Mouse (Mus musculus): ENCODE measurements around the gene Slc19a1. TPM values are rescaled to one million over a fixed set of nuclear protein-coding genes. Genes with fewer than 3 reads are reported as not detected.
A peak's percentile ranks its signal among the peaks of the same experiment; 100 is the strongest.

Gene Slc19a1
- polyA plus RNA-seq, 2 experiments: 13.6 to 19.3 TPM

- H3K4me1 ChIP-seq (replicated peaks; ENCODE audit: control insufficient read depth in 2 of 2, insufficient read depth in 2 of 2, low read length in 1 of 2): peaks cover 0 to 10% of the 10 kb centered on the region in 2 experiments; a peak in 2 of 4 replicates
- WGBS (ENCODE audit: insufficient replicate concordance): 51% methylated on average over 8 of the region's 8 CpGs
- no peak overlapping the region for H3K27ac ChIP-seq
These were observed 24.5 kb upstream of the Slc19a1 start for GRCm38 (mm10) chr10:77007433-77008108.

GRCm38 (mm10) chr10:77008109-77008561 lies 23.9 kb upstream of the Slc19a1 start:
- DNase-seq (ENCODE audit: low read depth in 3 of 3, low spot score in 3 of 3) (no peak), ATAC-seq (ENCODE audit: insufficient read depth) (no peak)
- Histone ChIP-seq H3K9ac (replicated peaks) (no peak overlapping the region), H3K27ac (no peak overlapping the region), H3K4me1 (replicated peaks; ENCODE audit: control insufficient read depth in 2 of 2, insufficient read depth in 2 of 2, low read length in 1 of 2) (peaks cover 0 to 10% of the 10 kb centered on the region in 2 experiments; a peak in 2 of 4 replicates), H3K36me3 (replicated peaks; ENCODE audit: control insufficient read depth, insufficient read depth, low read depth) (no peaks in the 10 kb centered on the region), H3K9me3 (ENCODE audit: control insufficient read depth, low read length) (no peaks in the 10 kb centered on the region), H3K27me3 (ENCODE audit: control insufficient read depth, insufficient read depth, low read length) (no peaks in the 10 kb centered on the region), H3K4me2 (ENCODE audit: low read depth) (no peak overlapping the region), H3K4me3 (ENCODE audit: insufficient read depth in 1 of 2, low read depth in 2 of 2, low read length in 2 of 2) (no peak overlapping the region)
- WGBS (ENCODE audit: insufficient replicate concordance): 46% methylated on average over 9 of the region's 9 CpGs
- TF ChIP-seq EP300 (IDR thresholded peaks at IDR 0.05; ENCODE audit: low read depth) (no peak), CTCF (IDR thresholded peaks at IDR 0.05; ENCODE audit: low read depth) (no peak)

More at GRCm38 (mm10) chr10:77007433-77008108, 24.5 kb upstream of the Slc19a1 start:
- H3K9me3 ChIP-seq (ENCODE audit: control insufficient read depth, low read length): no peaks in the 10 kb centered on the region
- no peaks in the 10 kb centered on the region for H3K27me3 ChIP-seq (ENCODE audit: control insufficient read depth, insufficient read depth, low read length)
- DNase-seq (ENCODE audit: low read depth in 3 of 3, low spot score in 3 of 3): no peak
- TF ChIP-seq CTCF (IDR thresholded peaks at IDR 0.05; ENCODE audit: low read depth) (no peak), EP300 (IDR thresholded peaks at IDR 0.05; ENCODE audit: low read depth) (no peak)
- H3K36me3 ChIP-seq (replicated peaks; ENCODE audit: control insufficient read depth, insufficient read depth, low read depth): no peaks in the 10 kb centered on the region
- H3K4me2 ChIP-seq (ENCODE audit: low read depth): no peak overlapping the region
- H3K9ac ChIP-seq (replicated peaks): no peak overlapping the region
- ATAC-seq (ENCODE audit: insufficient read depth): peak; percentile 31; the same call in 1 of the 2 replicates
- no peak overlapping the region for H3K4me3 ChIP-seq (ENCODE audit: insufficient read depth in 1 of 2, low read depth in 2 of 2, low read length in 2 of 2)

- H3K4me2 ChIP-seq (ENCODE audit: low read depth): no peak overlapping the region
- WGBS (ENCODE audit: insufficient replicate concordance): 70% methylated on average over 3 of the region's 3 CpGs
- peaks cover 0 to 10% of the 10 kb centered on the region in 2 experiments; a peak in 2 of 4 replicates for H3K4me1 ChIP-seq (replicated peaks; ENCODE audit: control insufficient read depth in 2 of 2, insufficient read depth in 2 of 2, low read length in 1 of 2)
- H3K27me3 ChIP-seq (ENCODE audit: control insufficient read depth, insufficient read depth, low read length): no peaks in the 10 kb centered on the region
- DNase-seq (ENCODE audit: low read depth in 3 of 3, low spot score in 3 of 3): no peak
- no peak overlapping the region for H3K9ac ChIP-seq (replicated peaks)
- H3K36me3 ChIP-seq (replicated peaks; ENCODE audit: control insufficient read depth, insufficient read depth, low read depth): no peaks in the 10 kb centered on the region
- TF ChIP-seq EP300 (IDR thresholded peaks at IDR 0.05; ENCODE audit: low read depth) (no peak), CTCF (IDR thresholded peaks at IDR 0.05; ENCODE audit: low read depth) (no peak)
- ATAC-seq (ENCODE audit: insufficient read depth): no peak
- H3K27ac ChIP-seq: no peak overlapping the region
- no peak overlapping the region for H3K4me3 ChIP-seq (ENCODE audit: insufficient read depth in 1 of 2, low read depth in 2 of 2, low read length in 2 of 2)
- H3K9me3 ChIP-seq (ENCODE audit: control insufficient read depth, low read length): no peaks in the 10 kb centered on the region
These were observed 23.3 kb upstream of the Slc19a1 start for GRCm38 (mm10) chr10:77008698-77009097.

- ATAC-seq (ENCODE audit: insufficient read depth) (no peak), DNase-seq (ENCODE audit: low read depth in 3 of 3, low spot score in 3 of 3) (no peak)
- WGBS (ENCODE audit: insufficient replicate concordance): 53% methylated on average over 4 of the region's 4 CpGs
These were observed 20.4 kb upstream of the Slc19a1 start for GRCm38 (mm10) chr10:77011681-77012080.

GRCm38 (mm10) chr10:77016080-77016479 lies 16.0 kb upstream of the Slc19a1 start:
- WGBS (ENCODE audit: insufficient replicate concordance): 65% methylated on average over 7 of the region's 7 CpGs
- Histone ChIP-seq H3K27ac (no peak overlapping the region), H3K9me3 (ENCODE audit: control insufficient read depth, low read length) (no peaks in the 10 kb centered on the region), H3K4me1 (replicated peaks; ENCODE audit: control insufficient read depth in 2 of 2, insufficient read depth in 2 of 2, low read length in 1 of 2) (peaks cover 0 to 2% of the 10 kb centered on the region in 2 experiments; a peak in 1 of 4 replicates), H3K27me3 (ENCODE audit: control insufficient read depth, insufficient read depth, low read length) (no peaks in the 10 kb centered on the region), H3K4me2 (ENCODE audit: low read depth) (no peak overlapping the region), H3K4me3 (ENCODE audit: insufficient read depth in 1 of 2, low read depth in 2 of 2, low read length in 2 of 2) (no peak overlapping the region), H3K36me3 (replicated peaks; ENCODE audit: control insufficient read depth, insufficient read depth, low read depth) (no peaks in the 10 kb centered on the region), H3K9ac (replicated peaks) (no peak overlapping the region)
- DNase-seq (ENCODE audit: low read depth in 3 of 3, low spot score in 3 of 3) (no peak), ATAC-seq (ENCODE audit: insufficient read depth) (no peak)
- TF ChIP-seq EP300 (IDR thresholded peaks at IDR 0.05; ENCODE audit: low read depth): no peak
- no peak for TF ChIP-seq CTCF (IDR thresholded peaks at IDR 0.05; ENCODE audit: low read depth)

More at GRCm38 (mm10) chr10:77011681-77012080, 20.4 kb upstream of the Slc19a1 start:
- H3K4me1 ChIP-seq (replicated peaks; ENCODE audit: control insufficient read depth in 2 of 2, insufficient read depth in 2 of 2, low read length in 1 of 2): peaks cover 0 to 10% of the 10 kb centered on the region in 2 experiments; a peak in 2 of 4 replicates
- no peak overlapping the region for H3K27ac ChIP-seq
- TF ChIP-seq EP300 (IDR thresholded peaks at IDR 0.05; ENCODE audit: low read depth) (no peak), CTCF (IDR thresholded peaks at IDR 0.05; ENCODE audit: low read depth) (no peak)
- H3K9me3 ChIP-seq (ENCODE audit: control insufficient read depth, low read length): no peaks in the 10 kb centered on the region
- no peak overlapping the region for H3K9ac ChIP-seq (replicated peaks)
- no peak overlapping the region for H3K4me3 ChIP-seq (ENCODE audit: insufficient read depth in 1 of 2, low read depth in 2 of 2, low read length in 2 of 2)
- H3K4me2 ChIP-seq (ENCODE audit: low read depth): no peak overlapping the region
- no peaks in the 10 kb centered on the region for H3K27me3 ChIP-seq (ENCODE audit: control insufficient read depth, insufficient read depth, low read length)
- no peaks in the 10 kb centered on the region for H3K36me3 ChIP-seq (replicated peaks; ENCODE audit: control insufficient read depth, insufficient read depth, low read depth)

Measured in liver, embryonic 14.5 days (tissue).